Mouse (Mus musculus) CD4-positive, CD25-positive, alpha-beta regulatory T cell, adult 2 months (primary cell): ENCODE results near the gene Casz1.
A peak's percentile ranks its signal among the peaks of the same experiment; 100 is the strongest.

Experiments
- DNase-seq: peaks from one replicate; pipeline ENCODE4 v3.0.0-alpha.2; 2012; ENCODE audit warnings: low read depth, low spot score

The Casz1 gene

DNA sequence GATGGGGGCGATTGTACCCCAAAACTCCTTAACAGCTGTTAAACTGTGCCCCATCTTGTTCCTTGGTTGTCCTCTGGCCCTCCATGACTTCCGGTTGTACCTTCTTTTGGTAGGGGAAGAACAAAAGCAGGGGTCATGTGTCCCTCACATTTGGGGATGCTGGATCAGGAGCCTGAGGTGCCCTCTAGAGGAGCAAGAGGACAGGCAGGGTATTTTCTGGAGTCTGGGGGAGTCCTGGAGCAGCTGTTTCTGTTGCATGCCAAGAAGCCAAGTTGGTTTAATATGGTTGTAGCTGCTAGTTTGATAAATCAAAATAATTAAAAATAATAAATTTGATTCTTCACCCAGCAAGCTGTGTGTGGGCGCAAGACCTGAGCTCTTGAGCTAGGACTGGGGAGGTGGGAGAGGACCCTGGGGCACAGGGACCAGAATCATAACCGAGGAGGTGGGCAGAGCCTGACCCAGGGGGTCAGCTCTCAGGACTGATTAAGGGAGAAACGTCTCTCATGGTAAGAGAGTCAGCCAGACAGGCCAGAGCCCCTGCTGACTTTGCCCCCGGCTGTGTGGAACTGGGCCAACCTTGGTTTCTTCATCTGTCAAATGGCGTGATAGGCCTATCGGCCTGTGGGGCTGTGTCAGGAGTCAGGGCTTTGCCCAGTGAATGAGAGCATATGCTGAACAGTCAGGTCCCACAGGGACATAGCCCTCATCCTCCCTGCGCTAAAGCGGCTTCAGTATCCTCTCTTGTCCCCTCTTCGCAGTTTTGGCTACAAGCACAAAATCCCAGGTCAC, 74.2 kb downstream of the Casz1 start:
- no peak for DNase-seq

GRCm38 (mm10) chr4:148878984-148879610, 74.9 kb downstream of the Casz1 start:
- no peak for DNase-seq

GRCm38 (mm10) chr4:148879631-148880030, 75.4 kb downstream of the Casz1 start:
- no peak for DNase-seq

GRCm38 (mm10) chr4:148881001-148881669, 76.9 kb downstream of the Casz1 start:
- no peak for DNase-seq

DNA sequence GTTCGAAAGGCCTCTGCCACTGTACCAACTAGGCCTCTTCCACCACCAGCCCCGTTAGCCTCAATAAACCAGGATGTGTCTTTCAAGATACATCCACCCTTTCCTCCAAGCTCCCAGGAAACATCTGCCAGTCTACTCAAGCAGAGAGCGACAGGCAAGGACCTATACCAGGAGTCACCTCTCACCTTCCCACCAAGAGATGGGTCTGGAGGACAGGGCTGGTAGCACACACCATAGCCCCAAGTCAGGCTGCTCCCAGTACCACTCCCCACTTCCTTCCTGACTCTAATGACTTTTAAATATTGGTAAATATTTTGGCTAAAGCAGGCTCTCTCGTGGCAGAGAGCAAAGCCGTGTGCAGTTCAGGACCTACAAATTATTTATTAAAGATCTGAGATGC, 77.6 kb downstream of the Casz1 start:
- DNase-seq = no peak

- DNase-seq = no peak
These were observed 78.2 kb downstream of the Casz1 start for GRCm38 (mm10) chr4:148882360-148882929.

GRCm38 (mm10) chr4:148884596-148884995, 80.4 kb downstream of the Casz1 start:
- no peak for DNase-seq

DNA sequence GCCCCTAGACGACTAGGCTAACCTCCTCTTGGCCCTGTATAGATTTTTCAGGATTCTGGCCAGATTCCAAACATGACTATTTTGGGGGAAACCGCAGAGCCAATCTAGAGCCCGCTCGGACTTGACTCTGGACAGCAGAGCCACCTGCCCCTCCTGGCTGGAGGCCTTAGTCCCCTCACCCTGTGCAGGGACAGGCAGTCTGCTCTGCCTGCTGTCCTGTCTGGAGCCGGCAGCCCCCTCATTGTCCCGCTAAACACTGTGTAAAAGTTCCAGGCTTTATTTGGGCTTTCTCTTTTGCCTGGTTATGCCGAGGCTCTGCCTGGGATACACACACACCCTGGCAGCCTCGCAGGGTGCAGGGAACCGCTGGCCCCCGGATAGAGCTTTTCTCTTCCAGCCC, 81.2 kb downstream of the Casz1 start:
- no peak for DNase-seq

GRCm38 (mm10) chr4:148885921-148886540, 81.8 kb downstream of the Casz1 start:
- DNase-seq = no peak

DNA sequence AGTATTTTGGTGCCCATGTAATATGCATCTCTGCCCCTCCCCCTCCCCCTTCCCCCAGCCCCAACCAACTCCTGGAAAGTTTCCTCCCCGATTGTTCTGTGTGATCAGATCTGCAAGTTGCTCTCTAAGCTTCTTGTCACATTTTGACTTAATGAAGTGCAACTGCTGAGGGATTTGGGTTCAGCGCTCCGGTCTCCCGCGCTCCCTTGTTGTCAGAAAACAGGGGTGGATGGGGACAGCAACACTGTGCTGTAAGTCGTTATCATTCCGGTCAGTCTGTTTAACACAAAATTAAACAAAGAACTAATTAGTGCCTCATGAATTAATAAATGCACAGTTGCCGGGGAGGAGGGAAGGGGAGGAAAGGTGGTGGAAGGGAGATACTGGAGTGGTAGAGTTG, 84.0 kb downstream of the Casz1 start:
- no peak for DNase-seq

- DNase-seq = no peak
These were observed 84.8 kb downstream of the Casz1 start for GRCm38 (mm10) chr4:148889011-148889410.

GRCm38 (mm10) chr4:148890442-148890841, 86.2 kb downstream of the Casz1 start:
- no peak for DNase-seq

DNA sequence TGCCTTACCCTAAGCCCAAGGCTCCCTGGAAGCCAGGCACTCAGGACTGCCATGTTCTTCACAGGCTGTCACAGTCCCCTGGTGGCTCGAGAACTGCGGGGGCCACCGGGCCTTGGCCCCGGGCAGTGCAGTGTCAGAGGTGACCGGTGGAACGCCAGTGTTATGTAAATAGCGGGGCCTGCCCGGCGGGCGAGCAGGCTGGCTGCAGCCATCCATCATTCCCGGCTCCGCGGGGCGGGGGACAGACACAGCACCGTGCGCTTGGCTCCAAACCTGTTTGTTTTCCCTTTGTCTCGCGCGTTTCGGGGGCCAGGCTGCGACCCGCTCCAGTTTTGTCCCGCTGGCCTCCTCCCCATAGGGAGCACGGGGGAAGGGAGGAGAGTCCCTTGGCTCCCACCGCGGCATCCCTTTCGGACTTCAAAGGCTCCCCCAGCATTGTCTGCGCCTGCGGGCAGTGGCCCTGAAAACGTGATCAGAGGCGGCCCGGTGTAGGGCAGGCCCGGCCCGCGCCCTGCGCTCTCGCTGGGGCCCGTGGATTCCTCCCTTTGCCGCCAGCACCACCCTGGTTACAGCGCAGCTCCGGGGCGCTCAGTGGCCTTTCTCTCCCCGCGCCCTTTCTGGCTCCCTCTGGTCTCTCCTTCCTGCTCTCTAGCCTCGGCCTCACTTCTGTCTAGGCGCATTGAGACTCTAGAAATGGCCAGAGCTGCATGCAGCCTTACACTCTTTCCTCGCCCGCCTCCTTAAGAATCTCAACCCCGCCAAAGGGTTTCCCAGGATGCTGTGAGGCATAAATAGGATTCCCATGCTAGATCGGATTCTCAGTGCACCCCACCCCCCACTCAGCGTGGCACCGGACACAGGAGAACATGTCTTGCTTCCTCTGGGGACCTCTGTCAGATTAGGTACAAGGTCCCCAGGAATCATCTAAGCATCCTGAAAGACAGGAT, 86.9 kb downstream of the Casz1 start:
- no peak for DNase-seq

GRCm38 (mm10) chr4:148896125-148896524, 91.9 kb downstream of the Casz1 start:
- no peak for DNase-seq

DNA sequence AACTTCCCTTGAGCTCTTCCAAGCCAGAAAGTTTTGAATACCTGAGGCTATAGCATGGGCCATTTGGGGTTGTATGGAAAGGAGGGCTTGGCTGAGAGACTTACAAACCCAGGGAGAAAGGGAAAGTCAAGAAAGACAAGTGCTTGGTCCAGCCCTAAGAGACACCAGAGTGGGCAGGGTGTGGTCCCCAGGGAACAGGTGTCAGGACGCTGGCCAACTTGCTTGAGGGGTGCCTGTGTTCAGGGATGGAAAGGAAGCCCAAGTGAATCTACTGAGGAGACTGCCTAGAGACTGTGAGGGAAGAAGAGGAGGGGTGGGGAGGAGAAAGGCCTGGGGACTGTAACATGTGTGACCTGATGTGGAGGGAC, 95.7 kb downstream of the Casz1 start:
- no peak for DNase-seq

DNA sequence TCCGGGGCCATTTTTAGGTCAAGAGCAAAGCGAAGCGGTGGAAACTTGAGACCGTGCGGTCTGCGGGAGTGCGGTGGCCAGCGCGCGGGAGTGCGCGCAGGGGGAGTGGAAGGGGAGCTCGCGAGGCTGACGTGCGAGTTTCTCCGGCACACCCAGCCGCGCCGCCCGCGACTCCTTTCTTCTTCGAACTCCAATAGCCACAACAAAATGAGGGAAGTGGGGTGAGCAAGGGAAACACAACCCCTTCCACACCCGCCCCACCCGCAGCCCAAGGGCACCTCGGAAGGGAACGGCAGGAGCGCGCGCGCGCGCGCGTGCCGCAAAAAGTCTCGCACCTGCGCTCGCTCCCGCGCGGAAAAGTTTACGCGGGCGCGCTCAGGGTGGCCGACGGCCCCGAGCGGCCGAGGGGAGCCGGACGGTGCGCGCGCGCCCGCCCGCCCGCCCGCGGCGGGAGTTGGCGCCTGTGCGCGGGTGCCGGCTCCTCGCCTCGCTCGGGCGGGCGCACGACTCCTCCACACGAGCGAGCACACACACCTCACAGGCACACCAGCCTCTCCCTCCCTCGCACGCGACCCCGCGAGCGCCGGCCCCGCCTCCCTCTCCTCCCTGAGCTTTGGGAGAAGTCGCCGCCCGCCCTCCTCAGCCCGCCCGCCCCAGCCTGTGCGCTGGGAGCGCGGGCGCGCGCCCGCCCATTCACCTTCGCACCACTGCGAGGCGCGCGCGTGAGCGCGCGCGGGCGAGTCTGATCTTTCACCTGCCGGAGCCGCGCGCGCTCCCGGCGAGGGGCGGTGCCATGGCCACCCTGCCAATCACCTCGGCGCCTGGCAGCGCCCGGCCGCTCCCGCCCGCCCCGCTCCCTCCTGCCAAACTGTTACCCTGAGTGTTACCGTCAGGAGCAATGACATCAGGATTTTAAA, 96.3 kb downstream of the Casz1 start:
- DNase-seq = peak; percentile 91

GRCm38 (mm10) chr4:148901275-148902052, 97.2 kb downstream of the Casz1 start:
- DNase-seq = peak; percentile 41

- peak; percentile 81 for DNase-seq
These were observed 98.9 kb downstream of the Casz1 start for GRCm38 (mm10) chr4:148902919-148903727.
